Mouse (Mus musculus): ENCODE results near the gene Lpp. TPM values are rescaled to one million over a fixed set of nuclear protein-coding genes. Genes with fewer than 3 reads are reported as not detected.

Lpp gene
- total and polyA plus RNA-seq, 3 experiments, result 0.64 to 1.2 (median 0.68) TPM

GRCm38 (mm10) chr16:24412193-24412592 is 18.9 kb downstream of the Lpp start:
- Histone ChIP-seq H3K27ac (ENCODE audit: insufficient read depth, low read depth) (no peak overlapping the region), H3K36me3 (replicated peaks in 1 of 2; ENCODE audit: control insufficient read depth in 1 of 2, insufficient read depth in 1 of 2, low read length in 1 of 2) (no peaks in the 10 kb centered on the region), H3K4me1 (ENCODE audit: control insufficient read depth in 1 of 2, insufficient read depth in 2 of 2) (no peaks in the 10 kb centered on the region), H3K27me3 (replicated peaks) (no peaks in the 10 kb centered on the region), H3K9me3 (replicated peaks; ENCODE audit: low read length) (no peaks in the 10 kb centered on the region), H3K9ac (ENCODE audit: insufficient read depth, low read depth) (no peak overlapping the region), H3K4me2 (ENCODE audit: insufficient read depth, low read depth, poor library complexity, severe bottlenecking) (no peak overlapping the region), H3K79me2 (replicated peaks; ENCODE audit: control insufficient read depth, extremely low read depth, insufficient read depth, poor library complexity, severe bottlenecking) (no peaks in the 10 kb centered on the region), H3K4me3 (replicated peaks in 1 of 3; ENCODE audit: low read depth in 2 of 3, low read length in 2 of 3, poor library complexity in 1 of 3) (no peak overlapping the region)
- in situ Hi-C loops (cut with MboI; ENCODE audit: low pct_ligation_motif_present, low pct_unique_long_range_greater_than_20kb, low sequenced_read_pairs) (no loop called here), dilution Hi-C loops (cut with MboI; ENCODE audit: extremely low pct_ligation_motif_present, extremely low pct_unique_long_range_greater_than_20kb, low sequenced_read_pairs) (no loop called here)
- TF ChIP-seq CHD2 (IDR thresholded peaks at IDR 0.05; ENCODE audit: low read length) (no peak), MAFK (IDR thresholded peaks at IDR 0.05; ENCODE audit: insufficient replicate concordance, low read length) (no peak), ETS1 (conservative IDR thresholded peaks at IDR 0.05; ENCODE audit: low read depth, low read length) (no peak), RCOR1 (conservative IDR thresholded peaks at IDR 0.05; ENCODE audit: low read depth, low read length) (no peak), MEF2A (IDR thresholded peaks at IDR 0.05; ENCODE audit: borderline replicate concordance, low read depth, low read length) (no peak), TBP (conservative IDR thresholded peaks at IDR 0.05; ENCODE audit: low read depth, low read length) (no peak), POLR2AphosphoS2 (IDR thresholded peaks at IDR 0.05; ENCODE audit: low read depth, low read length) (no peak), MXI1 (IDR thresholded peaks at IDR 0.05; ENCODE audit: low read depth, low read length) (no peak), ELF1 (IDR thresholded peaks at IDR 0.05; ENCODE audit: low read depth, low read length) (no peak), NRF1 (IDR thresholded peaks at IDR 0.05; ENCODE audit: low read depth, low read length) (no peak), POLR2A (IDR thresholded peaks at IDR 0.05; ENCODE audit: low read depth, low read length) (no peak), BHLHE40 (IDR thresholded peaks at IDR 0.05; ENCODE audit: low read depth, low read length) (no peak), HCFC1 (IDR thresholded peaks at IDR 0.05; ENCODE audit: low read depth, low read length) (no peak), JUND (conservative IDR thresholded peaks at IDR 0.05; ENCODE audit: low read depth, low read length) (no peak), RAD21 (IDR thresholded peaks at IDR 0.05; ENCODE audit: low read depth, low read length) (no peak), CHD1 (IDR thresholded peaks at IDR 0.05; ENCODE audit: low read depth, low read length) (no peak), TCF12 (IDR thresholded peaks at IDR 0.05; ENCODE audit: low read depth, low read length) (no peak)
- DNase-seq (ENCODE audit: extremely low read depth), result no peak

GRCm38 (mm10) chr16:24413059-24413458 is 19.8 kb downstream of the Lpp start:
- H3K79me2 ChIP-seq (replicated peaks; ENCODE audit: control insufficient read depth, extremely low read depth, insufficient read depth, poor library complexity, severe bottlenecking), result no peaks in the 10 kb centered on the region
- H3K4me2 ChIP-seq (ENCODE audit: insufficient read depth, low read depth, poor library complexity, severe bottlenecking), result no peak overlapping the region
- H3K27ac ChIP-seq (ENCODE audit: insufficient read depth, low read depth), result no peak overlapping the region
- no peaks in the 10 kb centered on the region for H3K27me3 ChIP-seq (replicated peaks)
- no peaks in the 10 kb centered on the region for H3K9me3 ChIP-seq (replicated peaks; ENCODE audit: low read length)
- no peaks in the 10 kb centered on the region for H3K36me3 ChIP-seq (replicated peaks in 1 of 2; ENCODE audit: control insufficient read depth in 1 of 2, insufficient read depth in 1 of 2, low read length in 1 of 2)
- peaks cover 0 to 9% of the 10 kb centered on the region in 2 experiments; a peak in 2 of 4 replicates for H3K4me1 ChIP-seq (ENCODE audit: control insufficient read depth in 1 of 2, insufficient read depth in 2 of 2)
- no peak for DNase-seq (ENCODE audit: extremely low read depth)
- no peak overlapping the region for H3K4me3 ChIP-seq (replicated peaks in 1 of 3; ENCODE audit: low read depth in 2 of 3, low read length in 2 of 3, poor library complexity in 1 of 3)
- in situ Hi-C loops (cut with MboI; ENCODE audit: low pct_ligation_motif_present, low pct_unique_long_range_greater_than_20kb, low sequenced_read_pairs) (no loop called here), dilution Hi-C loops (cut with MboI; ENCODE audit: extremely low pct_ligation_motif_present, extremely low pct_unique_long_range_greater_than_20kb, low sequenced_read_pairs) (no loop called here)
- H3K9ac ChIP-seq (ENCODE audit: insufficient read depth, low read depth), result no peak overlapping the region
- TF ChIP-seq IRF4 (IDR thresholded peaks at IDR 0.05; ENCODE audit: low read depth, low read length) (no peak), PAX5 (IDR thresholded peaks at IDR 0.05; ENCODE audit: low read length) (no peak), SMC3 (IDR thresholded peaks at IDR 0.05; ENCODE audit: low read depth, low read length) (no peak), CHD2 (IDR thresholded peaks at IDR 0.05; ENCODE audit: low read length) (no peak), ZNF384 (IDR thresholded peaks at IDR 0.05; ENCODE audit: low read depth, low read length) (no peak), POLR2A (IDR thresholded peaks at IDR 0.05; ENCODE audit: low read depth, low read length) (no peak), RCOR1 (conservative IDR thresholded peaks at IDR 0.05; ENCODE audit: low read depth, low read length) (no peak), TBP (conservative IDR thresholded peaks at IDR 0.05; ENCODE audit: low read depth, low read length) (no peak), HCFC1 (IDR thresholded peaks at IDR 0.05; ENCODE audit: low read depth, low read length) (no peak)

All from CH12.LX (cell line).